Mouse (Mus musculus): ENCODE results near the gene Mgat4a.
A peak's percentile ranks its signal among the peaks of the same experiment; 100 is the strongest.
"Not testable (repeated sequence)": the region's sequence is repeated elsewhere in the genome, so short reads cannot be mapped to it uniquely, and the experiment has no call there.

The Mgat4a gene

GRCm38 (mm10) chr1:37531654-37532532 is 8.9 kb downstream of the Mgat4a start:
- no peak for DNase-seq

- DNase-seq, result no peak
These were observed 10.8 kb downstream of the Mgat4a start for GRCm38 (mm10) chr1:37530061-37530460.

GRCm38 (mm10) chr1:37526257-37526656 is 14.6 kb downstream of the Mgat4a start:
- DNase-seq, result no peak

DNA sequence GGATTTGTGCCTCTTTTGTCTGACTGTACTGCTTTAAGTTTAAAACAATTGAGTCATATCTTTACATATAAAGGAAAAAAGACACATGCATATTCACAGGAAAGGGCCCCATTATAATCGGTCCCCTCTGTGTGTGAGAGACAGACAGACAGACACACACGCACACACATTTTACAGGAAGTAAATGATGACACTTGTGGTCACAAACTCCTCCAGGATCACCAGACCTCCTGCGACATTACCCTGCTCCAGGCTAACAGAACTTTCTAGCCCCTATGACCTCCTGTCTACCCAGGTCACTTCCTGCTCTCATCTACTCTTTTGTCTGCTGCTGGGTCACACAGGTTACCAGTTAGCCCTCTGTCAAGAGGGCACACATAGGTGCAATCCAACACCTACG is 16.1 kb downstream of the Mgat4a start:
- DNase-seq, result no peak

DNA sequence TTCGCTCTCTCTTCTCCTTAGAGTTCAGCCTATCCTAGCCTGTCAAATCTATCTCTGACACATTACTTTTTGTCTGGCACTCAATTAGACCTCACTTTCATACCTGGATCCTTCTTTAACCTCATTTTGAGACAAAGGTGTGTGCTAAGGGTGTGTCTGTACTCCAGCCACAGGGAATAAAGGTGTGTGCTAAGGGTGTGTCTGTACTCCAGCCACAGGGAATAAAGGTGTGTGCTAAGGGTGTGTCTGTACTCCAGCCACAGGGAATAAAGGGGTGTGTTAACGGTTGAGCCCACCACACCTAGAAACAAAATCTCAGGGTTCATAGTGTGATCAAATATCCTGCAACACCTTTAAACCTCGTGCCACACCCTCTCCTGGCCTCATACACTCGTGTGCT is 16.7 kb downstream of the Mgat4a start:
- DNase-seq, result not testable (repeated sequence)

- DNase-seq, result not testable (repeated sequence)
These were observed 17.3 kb downstream of the Mgat4a start for GRCm38 (mm10) chr1:37523548-37523947.

- no peak for DNase-seq
These were observed 18.7 kb downstream of the Mgat4a start for GRCm38 (mm10) chr1:37522101-37522500.

GRCm38 (mm10) chr1:37518791-37519190 is 22.0 kb downstream of the Mgat4a start:
- DNase-seq, result no peak

- no peak for DNase-seq
These were observed 22.6 kb downstream of the Mgat4a start for GRCm38 (mm10) chr1:37518124-37518720.

GRCm38 (mm10) chr1:37512961-37513431 is 27.8 kb downstream of the Mgat4a start:
- DNase-seq, result peak; percentile 25

DNA sequence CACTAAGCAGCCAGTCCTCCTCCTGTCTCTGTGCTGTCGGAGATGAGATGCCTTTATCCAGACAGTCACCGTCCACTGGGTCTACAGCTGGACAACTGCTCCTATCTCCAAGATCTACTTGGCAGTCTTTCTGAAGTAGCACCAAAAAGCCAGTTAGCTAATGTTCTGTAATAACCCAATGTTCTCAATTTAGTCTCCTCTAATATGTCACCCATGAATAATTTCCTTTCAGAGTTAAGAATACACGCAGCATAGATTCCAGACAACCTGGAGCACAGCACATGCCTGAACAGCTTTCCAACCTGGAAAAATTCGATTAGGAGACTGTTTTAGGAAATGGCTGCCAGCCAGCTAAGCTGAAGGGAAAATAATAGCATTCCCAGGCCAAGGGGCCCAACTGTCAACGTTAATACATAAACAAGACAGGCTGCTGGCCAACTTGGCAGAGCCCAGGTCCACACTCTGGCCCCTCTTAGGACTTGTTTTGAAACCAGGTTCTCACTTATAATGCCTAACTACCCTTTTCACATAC is 28.6 kb downstream of the Mgat4a start:
- DNase-seq, result peak; percentile 81

GRCm38 (mm10) chr1:37510193-37510592 is 30.6 kb downstream of the Mgat4a start:
- DNase-seq, result no peak

DNA sequence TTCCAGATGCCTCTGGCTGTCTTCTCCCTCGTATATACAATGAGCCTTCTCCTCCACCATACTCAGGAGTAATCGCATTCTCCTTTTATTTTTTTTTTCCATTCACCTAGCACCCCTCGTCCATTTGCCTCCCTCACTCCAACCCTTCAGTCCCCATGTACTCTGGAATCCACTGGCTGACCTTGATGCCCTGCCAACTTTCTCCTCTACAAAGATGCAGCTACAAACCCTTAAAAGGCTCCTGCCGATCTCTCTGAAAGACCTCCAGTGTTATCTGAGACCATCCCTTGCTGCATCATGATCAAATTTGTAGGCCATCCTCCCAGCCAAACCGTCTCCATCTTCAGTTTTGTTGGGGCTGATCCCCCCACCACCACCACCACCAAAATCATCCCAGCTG is 31.4 kb downstream of the Mgat4a start:
- DNase-seq, result no peak

DNA sequence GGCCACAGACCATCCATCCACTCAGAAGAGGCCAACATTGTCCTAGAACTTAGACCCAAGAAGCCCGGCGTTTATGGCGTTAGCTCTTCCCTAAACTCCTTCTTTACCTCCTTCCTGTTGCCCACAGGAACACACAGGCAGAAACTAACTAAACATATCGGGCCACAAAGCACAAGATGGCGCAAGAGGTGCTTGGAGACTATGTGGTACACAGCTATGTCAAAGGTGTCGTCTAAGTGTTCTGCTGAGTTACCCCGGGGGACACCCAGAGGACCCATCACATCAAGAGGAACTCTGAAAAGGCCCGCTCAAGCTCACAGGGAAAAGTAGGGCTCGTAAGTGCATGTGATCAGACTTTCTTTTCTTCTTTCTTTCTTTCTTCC is 35.5 kb downstream of the Mgat4a start:
- no peak for DNase-seq

DNA sequence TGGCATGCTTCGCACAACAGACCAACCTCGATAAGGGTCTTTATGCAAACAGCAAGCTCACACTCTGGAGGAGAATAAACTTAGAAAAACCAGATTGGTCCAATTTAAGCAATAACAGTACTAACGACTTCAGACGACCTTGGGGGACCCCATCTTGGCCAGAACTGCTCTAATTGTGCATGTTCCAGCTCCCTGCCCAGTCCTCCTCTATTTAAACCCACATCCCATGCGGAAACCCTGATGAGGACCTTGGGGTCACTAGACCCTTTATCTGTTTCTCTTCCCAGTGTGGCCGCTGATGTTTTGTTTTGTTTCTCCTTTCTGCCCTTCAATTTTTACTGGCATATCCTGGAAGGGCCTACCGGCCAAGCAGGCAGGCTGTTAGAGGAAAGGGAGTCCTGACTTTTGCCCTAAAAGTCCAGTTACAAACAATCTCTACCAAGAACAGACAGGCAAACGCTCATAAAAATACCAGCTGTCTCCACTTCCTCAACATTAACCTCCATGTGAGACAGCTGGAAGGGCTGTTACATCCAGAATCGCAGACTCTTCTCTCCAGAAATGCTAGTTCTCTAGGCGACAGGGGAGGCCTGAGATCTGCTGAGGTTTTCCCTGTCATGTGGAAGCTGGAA is 36.0 kb downstream of the Mgat4a start:
- DNase-seq, result no peak

DNA sequence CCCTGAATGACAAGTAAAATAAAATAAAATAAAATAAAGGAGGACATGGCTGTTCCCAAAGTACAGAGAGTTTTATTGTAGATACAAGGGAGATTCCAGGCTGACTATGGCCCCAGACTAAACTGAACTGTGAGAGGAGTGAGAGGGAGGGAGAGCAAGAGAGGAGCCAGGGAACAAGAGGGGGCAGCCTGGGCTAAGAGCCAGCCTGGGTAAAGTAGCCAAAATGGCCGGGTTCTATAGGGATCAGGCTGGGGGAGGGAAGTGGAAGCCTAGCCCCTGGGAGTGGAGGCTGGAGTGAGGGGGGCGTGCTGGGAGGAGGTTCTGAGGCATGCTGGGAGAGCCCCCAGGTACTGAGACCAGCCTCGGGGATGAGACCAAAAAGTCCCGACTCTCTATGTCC is 37.2 kb downstream of the Mgat4a start:
- DNase-seq, result no peak

DNA sequence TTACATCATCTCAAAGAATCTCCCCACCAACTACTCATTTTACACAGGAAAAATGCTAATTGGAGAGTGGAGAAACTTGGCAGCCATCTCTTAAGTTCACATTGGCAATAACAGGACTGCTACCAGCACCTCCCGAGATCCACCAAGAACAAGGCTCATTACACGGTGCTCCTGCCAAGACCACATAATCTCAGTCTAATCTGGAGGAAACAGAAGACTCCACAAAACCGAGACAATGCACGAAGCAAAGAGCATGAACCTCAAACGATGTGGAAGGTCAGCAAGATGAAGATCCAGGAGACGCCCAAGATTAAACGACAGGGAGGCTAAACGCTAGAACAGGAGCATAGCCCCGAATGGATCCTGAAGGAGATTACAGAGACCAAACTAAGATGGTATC is 38.5 kb downstream of the Mgat4a start:
- no peak for DNase-seq

DNA sequence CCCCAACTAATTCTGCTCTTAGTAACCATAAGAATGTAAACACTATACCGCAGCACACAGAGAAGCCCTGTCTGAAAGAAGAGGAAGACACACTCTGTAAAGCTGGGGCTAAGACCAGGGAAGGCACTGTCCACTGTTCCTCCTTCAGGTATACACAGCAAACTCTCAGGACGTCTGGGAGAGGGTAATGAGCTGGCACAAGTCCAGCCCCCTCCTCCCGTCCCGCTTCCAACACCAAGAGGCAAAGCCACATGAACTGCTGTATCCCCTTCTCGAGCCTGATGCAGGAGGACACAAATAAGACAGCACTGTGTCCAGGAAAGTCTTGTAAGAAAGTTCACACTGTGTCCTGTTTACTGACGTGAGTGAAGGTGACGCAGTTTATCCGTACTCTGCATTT is 40.1 kb downstream of the Mgat4a start:
- DNase-seq, result no peak

DNA sequence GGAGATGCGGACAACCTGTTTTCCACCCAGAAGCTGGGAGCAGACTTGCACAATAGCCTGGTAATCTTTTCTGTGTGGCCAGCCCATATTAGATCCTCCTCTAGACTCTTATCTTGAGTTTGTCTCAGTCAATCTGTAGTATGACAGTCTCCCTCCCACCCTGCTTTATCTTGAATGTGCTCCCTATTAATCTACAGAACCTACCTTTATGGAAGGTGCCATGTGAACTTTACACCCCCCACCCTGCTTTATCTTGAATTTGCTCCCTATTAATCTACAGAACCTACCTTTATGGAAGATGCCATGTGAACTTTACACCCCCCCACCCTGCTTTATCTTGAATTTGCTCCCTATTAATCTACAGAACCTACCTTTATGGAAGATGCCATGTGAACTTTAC is 41.4 kb downstream of the Mgat4a start:
- not testable (repeated sequence) for DNase-seq

GRCm38 (mm10) chr1:37498911-37499310 is 41.9 kb downstream of the Mgat4a start:
- no peak for DNase-seq

GRCm38 (mm10) chr1:37496591-37497280 is 44.1 kb downstream of the Mgat4a start:
- DNase-seq, result no peak

DNA sequence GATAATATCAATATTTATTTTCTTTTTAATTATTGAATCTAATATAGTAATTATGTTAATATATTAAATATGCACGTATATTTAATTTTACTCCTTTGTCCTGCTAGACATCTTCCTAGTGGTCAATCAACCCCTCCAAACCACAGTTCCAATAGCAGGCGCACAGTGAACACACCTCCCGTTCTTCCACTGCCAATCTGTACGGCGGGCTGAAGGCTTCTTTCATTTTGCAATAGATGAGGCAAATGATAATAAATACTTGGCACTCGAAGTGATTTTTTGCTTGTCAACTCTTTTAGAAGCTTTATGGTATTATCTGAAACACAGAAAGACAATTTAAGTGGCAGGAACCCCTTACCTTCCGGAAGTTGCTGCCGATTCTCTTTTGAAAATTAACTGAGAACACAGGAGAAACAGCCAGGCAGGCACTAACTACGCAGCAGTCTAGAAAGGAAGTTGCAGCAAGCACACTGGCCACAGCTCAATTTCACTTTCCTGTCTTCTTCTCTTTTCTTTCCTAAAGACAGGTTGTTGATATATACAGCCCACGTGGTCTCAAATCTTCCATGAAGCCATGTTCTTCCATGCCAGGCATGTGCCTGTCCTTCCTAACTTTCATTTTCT is 45.0 kb downstream of the Mgat4a start:
- no peak for DNase-seq

GRCm38 (mm10) chr1:37495104-37495503 is 45.7 kb downstream of the Mgat4a start:
- no peak for DNase-seq
